Mouse (Mus musculus): ENCODE measurements around the gene Lrrc38. TPM values are rescaled to one million over a fixed set of nuclear protein-coding genes. Genes with fewer than 3 reads are reported as not detected.

Gene Lrrc38
- polyA plus RNA-seq, 1 experiment: 0.23 TPM

- peak; percentile 98 for DNase-seq (ENCODE audit: low read depth)
- peak; percentile 21; the same call in 1 of the 2 replicates for TF ChIP-seq POLR2A (IDR thresholded peaks at IDR 0.05; ENCODE audit: borderline replicate concordance, extremely low read depth, insufficient read depth, insufficient read length, poor library complexity, severe bottlenecking)
- TF ChIP-seq CTCF (IDR thresholded peaks at IDR 0.05; ENCODE audit: borderline replicate concordance, extremely low read depth, insufficient read depth, insufficient read length): no peak
Observed at GRCm38 (mm10) chr4:143412219-143413092, 62.9 kb downstream of the Lrrc38 start, which contains the start of gene Pramef8. Pramef8 (plus strand) TSS chr4:143412426.

DNA sequence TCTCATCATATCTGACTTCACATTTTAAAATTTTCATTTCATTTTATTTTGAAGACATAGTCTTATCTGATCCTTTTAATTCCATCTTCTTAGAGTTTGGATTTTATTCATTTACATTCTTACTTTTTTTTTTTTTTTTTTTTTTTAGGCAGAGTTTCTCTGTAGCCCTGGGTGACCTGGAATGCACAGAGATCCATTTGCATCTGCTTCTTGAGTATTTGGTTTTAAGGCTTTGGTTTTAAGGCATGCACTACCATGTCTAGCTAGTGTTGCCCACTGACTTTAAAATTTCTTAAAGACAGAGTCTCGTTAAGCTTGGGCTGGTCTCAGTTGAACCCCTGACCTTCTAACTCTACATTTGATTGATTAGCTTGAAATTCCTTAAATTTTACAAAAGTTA is 64.1 kb downstream of the Lrrc38 start:
- no peak for TF ChIP-seq POLR2A (IDR thresholded peaks at IDR 0.05; ENCODE audit: borderline replicate concordance, extremely low read depth, insufficient read depth, insufficient read length, poor library complexity, severe bottlenecking)
- no peak for TF ChIP-seq CTCF (IDR thresholded peaks at IDR 0.05; ENCODE audit: borderline replicate concordance, extremely low read depth, insufficient read depth, insufficient read length)
- no peak for DNase-seq (ENCODE audit: low read depth)

- no peak for DNase-seq (ENCODE audit: low read depth)
- TF ChIP-seq POLR2A (IDR thresholded peaks at IDR 0.05; ENCODE audit: borderline replicate concordance, extremely low read depth, insufficient read depth, insufficient read length, poor library complexity, severe bottlenecking) (no peak), CTCF (IDR thresholded peaks at IDR 0.05; ENCODE audit: borderline replicate concordance, extremely low read depth, insufficient read depth, insufficient read length) (no peak)
Observed at GRCm38 (mm10) chr4:143414121-143414520, 64.6 kb downstream of the Lrrc38 start.

Other genes starting within 250 kb of the Lrrc38 start
- 19.7 and 31.6 TPM in 2 replicates for gene Prdm2, start 136.8 kb upstream of the Lrrc38 start, polyA plus RNA-seq (2012; rRNA removed)
- 24.7 and 33.6 TPM in 2 replicates for gene Pdpn, start 50.2 kb upstream of the Lrrc38 start, polyA plus RNA-seq (2012; rRNA removed)
- gene Pramel1, start 44.7 kb downstream of the Lrrc38 start, polyA plus RNA-seq (2012; rRNA removed): not detected in 2 replicates
- gene Pramef8, start 62.7 kb downstream of the Lrrc38 start, polyA plus RNA-seq (2012; rRNA removed): 12.1 and 14.7 TPM in 2 replicates
- gene Oog4, start 100.6 kb downstream of the Lrrc38 start, polyA plus RNA-seq (2012; rRNA removed): not detected in 2 replicates
- not detected in 2 replicates for gene Gm13043, start 161.6 kb downstream of the Lrrc38 start, polyA plus RNA-seq (2012; rRNA removed)
- gene Gm13040, start 186.2 kb downstream of the Lrrc38 start, polyA plus RNA-seq (2012; rRNA removed): not detected in 2 replicates
- gene BC080695, start 201.9 kb downstream of the Lrrc38 start, polyA plus RNA-seq (2012; rRNA removed): not detected in 2 replicates
- gene Gm13057, start 202.0 kb downstream of the Lrrc38 start, polyA plus RNA-seq (2012; rRNA removed): not detected in 2 replicates